Mouse (Mus musculus): ENCODE measurements around the gene Ly6f. TPM values are rescaled to one million over a fixed set of nuclear protein-coding genes. Genes with fewer than 3 reads are reported as not detected.
"Not testable (repeated sequence)": the region's sequence is repeated elsewhere in the genome, so short reads cannot be mapped to it uniquely, and the experiment has no call there.

Gene Ly6f
- polyA plus RNA-seq, 1 experiment: not detected

GRCm38 (mm10) chr15:75271891-75272290 is 3.7 kb downstream of the Ly6f start:
- no peaks in the 10 kb centered on the region for H3K27me3 ChIP-seq (ENCODE audit: control insufficient read depth, insufficient read depth, low read length)
- WGBS: 66% methylated on average over 3 of the region's 3 CpGs

GRCm38 (mm10) chr15:75281991-75282390 is 13.8 kb downstream of the Ly6f start:
- not testable (repeated sequence) for DNase-seq; H3K4me1 ChIP-seq (replicated peaks; ENCODE audit: control insufficient read depth, insufficient read depth, low read length); H3K27me3 ChIP-seq (ENCODE audit: control insufficient read depth, insufficient read depth, low read length); H3K36me3 ChIP-seq (ENCODE audit: control insufficient read depth, insufficient read depth, low read length); H3K27ac ChIP-seq (ENCODE audit: control insufficient read depth, insufficient read depth, low read length); H3K4me3 ChIP-seq (ENCODE audit: control insufficient read depth, insufficient read depth, low read length)
- WGBS: 84% methylated on average over 5 of the region's 5 CpGs

More at GRCm38 (mm10) chr15:75271891-75272290, 3.7 kb downstream of the Ly6f start:
- no peak for DNase-seq
- no peak for TF ChIP-seq CTCF (IDR thresholded peaks at IDR 0.05; ENCODE audit: borderline replicate concordance, control insufficient read depth, extremely low read depth, insufficient read depth, low read length, poor library complexity)
- TF ChIP-seq POLR2A (IDR thresholded peaks at IDR 0.05; ENCODE audit: control insufficient read depth, extremely low read depth, insufficient read depth, low read length, poor library complexity): no peak
- no peaks in the 10 kb centered on the region for H3K36me3 ChIP-seq (ENCODE audit: control insufficient read depth, insufficient read depth, low read length)
- H3K4me1 ChIP-seq (replicated peaks; ENCODE audit: control insufficient read depth, insufficient read depth, low read length): no peaks in the 10 kb centered on the region
- H3K4me3 ChIP-seq (ENCODE audit: control insufficient read depth, insufficient read depth, low read length): no peak overlapping the region
- H3K27ac ChIP-seq (ENCODE audit: control insufficient read depth, insufficient read depth, low read length): no peak overlapping the region

- not testable (repeated sequence) for H3K4me1 ChIP-seq (replicated peaks; ENCODE audit: control insufficient read depth, insufficient read depth, low read length); H3K27me3 ChIP-seq (ENCODE audit: control insufficient read depth, insufficient read depth, low read length); H3K27ac ChIP-seq (ENCODE audit: control insufficient read depth, insufficient read depth, low read length); H3K36me3 ChIP-seq (ENCODE audit: control insufficient read depth, insufficient read depth, low read length); H3K4me3 ChIP-seq (ENCODE audit: control insufficient read depth, insufficient read depth, low read length); DNase-seq
- 93% methylated on average over 4 of the region's 4 CpGs for WGBS
Observed at GRCm38 (mm10) chr15:75286512-75286911, 18.3 kb downstream of the Ly6f start.

- TF ChIP-seq CTCF (IDR thresholded peaks at IDR 0.05; ENCODE audit: borderline replicate concordance, control insufficient read depth, extremely low read depth, insufficient read depth, low read length, poor library complexity): no peak
- no peak for TF ChIP-seq POLR2A (IDR thresholded peaks at IDR 0.05; ENCODE audit: control insufficient read depth, extremely low read depth, insufficient read depth, low read length, poor library complexity)
- H3K27ac ChIP-seq (ENCODE audit: control insufficient read depth, insufficient read depth, low read length): no peak overlapping the region
- 82% methylated on average over 1 of the region's 1 CpGs for WGBS
- H3K4me3 ChIP-seq (ENCODE audit: control insufficient read depth, insufficient read depth, low read length): no peak overlapping the region
- no peak for DNase-seq
- no peaks in the 10 kb centered on the region for H3K36me3 ChIP-seq (ENCODE audit: control insufficient read depth, insufficient read depth, low read length)
- no peaks in the 10 kb centered on the region for H3K27me3 ChIP-seq (ENCODE audit: control insufficient read depth, insufficient read depth, low read length)
- no peaks in the 10 kb centered on the region for H3K4me1 ChIP-seq (replicated peaks; ENCODE audit: control insufficient read depth, insufficient read depth, low read length)
Observed at GRCm38 (mm10) chr15:75292377-75292776, 24.2 kb downstream of the Ly6f start.

DNA sequence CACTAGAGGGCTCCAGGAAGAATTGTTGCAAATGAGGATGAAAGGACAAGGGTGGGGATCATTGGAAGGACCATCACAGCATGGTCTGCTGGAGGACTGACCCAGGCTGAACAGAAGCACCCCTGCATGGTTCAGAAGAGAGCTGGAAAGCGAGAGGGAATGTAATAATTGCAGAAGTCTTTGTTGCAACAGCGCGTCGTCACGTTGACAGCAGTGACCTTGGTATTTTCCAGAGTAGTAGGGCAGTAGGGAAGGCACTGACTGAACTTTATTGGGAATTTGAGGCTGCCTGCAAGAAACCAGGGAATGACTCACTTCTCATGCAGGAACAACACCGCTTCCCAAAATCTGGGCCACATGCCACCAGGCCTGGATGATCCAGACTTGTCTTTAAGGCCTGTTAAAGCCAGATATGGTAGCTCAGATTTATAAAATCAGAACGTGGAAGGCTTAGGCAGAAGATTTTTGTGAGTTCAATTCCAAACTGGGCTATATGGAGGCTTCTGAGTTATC is 25.7 kb downstream of the Ly6f start:
- no peak for DNase-seq
- no peak overlapping the region for H3K27ac ChIP-seq (ENCODE audit: control insufficient read depth, insufficient read depth, low read length)

DNA sequence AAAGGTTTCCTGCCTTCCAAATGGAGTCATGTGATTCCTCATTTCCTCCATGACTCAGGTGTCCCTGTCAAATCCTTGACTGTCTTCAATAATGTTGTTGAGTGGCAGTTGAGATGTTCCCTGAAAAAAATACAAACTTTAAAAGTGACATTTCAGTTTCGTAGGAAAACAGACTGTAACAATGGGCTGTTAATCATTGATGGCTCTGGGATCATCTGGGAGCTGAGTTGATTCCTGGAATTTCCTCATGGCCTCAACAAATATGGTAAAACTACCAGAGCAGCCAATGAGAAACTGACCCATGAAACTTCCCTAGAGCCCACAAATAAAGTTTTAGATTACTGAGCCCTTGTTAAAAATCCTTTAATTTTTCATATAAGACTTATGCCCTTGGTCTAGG is 37.9 kb downstream of the Ly6f start:
- no peak overlapping the region for H3K4me3 ChIP-seq (ENCODE audit: control insufficient read depth, insufficient read depth, low read length)
- no peaks in the 10 kb centered on the region for H3K36me3 ChIP-seq (ENCODE audit: control insufficient read depth, insufficient read depth, low read length)
- H3K4me1 ChIP-seq (replicated peaks; ENCODE audit: control insufficient read depth, insufficient read depth, low read length): no peaks in the 10 kb centered on the region
- no peak for TF ChIP-seq POLR2A (IDR thresholded peaks at IDR 0.05; ENCODE audit: control insufficient read depth, extremely low read depth, insufficient read depth, low read length, poor library complexity)
- no peak for TF ChIP-seq CTCF (IDR thresholded peaks at IDR 0.05; ENCODE audit: borderline replicate concordance, control insufficient read depth, extremely low read depth, insufficient read depth, low read length, poor library complexity)
- DNase-seq: no peak
- 70% methylated on average over 1 of the region's 1 CpGs for WGBS
- no peak overlapping the region for H3K27ac ChIP-seq (ENCODE audit: control insufficient read depth, insufficient read depth, low read length)
- no peaks in the 10 kb centered on the region for H3K27me3 ChIP-seq (ENCODE audit: control insufficient read depth, insufficient read depth, low read length)

More for the DNA sequence above, 25.7 kb downstream of the Ly6f start:
- H3K36me3 ChIP-seq (ENCODE audit: control insufficient read depth, insufficient read depth, low read length): no peaks in the 10 kb centered on the region
- no peak for TF ChIP-seq CTCF (IDR thresholded peaks at IDR 0.05; ENCODE audit: borderline replicate concordance, control insufficient read depth, extremely low read depth, insufficient read depth, low read length, poor library complexity)
- no peak for TF ChIP-seq POLR2A (IDR thresholded peaks at IDR 0.05; ENCODE audit: control insufficient read depth, extremely low read depth, insufficient read depth, low read length, poor library complexity)
- H3K4me1 ChIP-seq (replicated peaks; ENCODE audit: control insufficient read depth, insufficient read depth, low read length): no peaks in the 10 kb centered on the region
- H3K4me3 ChIP-seq (ENCODE audit: control insufficient read depth, insufficient read depth, low read length): no peak overlapping the region
- 90% methylated on average over 7 of the region's 7 CpGs for WGBS
- H3K27me3 ChIP-seq (ENCODE audit: control insufficient read depth, insufficient read depth, low read length): no peaks in the 10 kb centered on the region

GRCm38 (mm10) chr15:75309186-75309585 is 41.0 kb downstream of the Ly6f start:
- DNase-seq: no peak
- Histone ChIP-seq H3K4me1 (replicated peaks; ENCODE audit: control insufficient read depth, insufficient read depth, low read length) (no peaks in the 10 kb centered on the region), H3K36me3 (ENCODE audit: control insufficient read depth, insufficient read depth, low read length) (no peaks in the 10 kb centered on the region), H3K4me3 (ENCODE audit: control insufficient read depth, insufficient read depth, low read length) (no peak overlapping the region), H3K27me3 (ENCODE audit: control insufficient read depth, insufficient read depth, low read length) (no peaks in the 10 kb centered on the region), H3K27ac (ENCODE audit: control insufficient read depth, insufficient read depth, low read length) (no peak overlapping the region)
- WGBS: 92% methylated on average over 4 of the region's 4 CpGs
- TF ChIP-seq POLR2A (IDR thresholded peaks at IDR 0.05; ENCODE audit: control insufficient read depth, extremely low read depth, insufficient read depth, low read length, poor library complexity) (no peak), CTCF (IDR thresholded peaks at IDR 0.05; ENCODE audit: borderline replicate concordance, control insufficient read depth, extremely low read depth, insufficient read depth, low read length, poor library complexity) (no peak)

Data from thymus, adult 2 months (tissue).